2 mouse cellular contexts compared by ENCODE assay signal in the genomic region with DNA sequence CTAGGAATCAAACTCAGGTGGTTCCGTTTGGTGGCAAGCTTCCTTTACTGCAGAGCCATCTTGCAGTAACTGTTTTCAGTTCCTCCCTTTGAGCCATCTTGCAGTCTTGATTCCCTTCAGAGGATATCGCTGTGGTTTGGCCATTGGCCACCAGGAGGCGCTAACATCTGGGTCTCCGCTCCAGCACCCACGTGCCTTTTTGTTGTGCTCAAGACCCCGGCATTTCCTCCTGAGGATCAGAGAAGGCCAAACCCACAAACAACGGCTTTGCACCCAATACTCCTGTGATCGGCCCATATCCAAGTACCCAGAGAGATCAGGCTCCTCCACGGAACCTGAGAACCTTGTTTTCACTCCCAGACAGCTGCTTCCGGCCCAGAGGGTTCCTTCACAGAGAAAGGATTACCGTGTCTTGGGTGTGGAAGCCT.
A peak's percentile ranks its signal among the peaks of the same experiment; 100 is the strongest.
TF ChIP-seq lines count a peak whose summit lies in the region.

No protein-coding gene starts in this region.

TF ChIP-seq in C2C12, 6 proteins besides CTCF, POLR2A, EP300 and RAD21:
- peak; percentile 73 for TF ChIP-seq USF1 (IDR thresholded peaks at IDR 0.05; ENCODE audit: low read depth)
- no peak for TF ChIP-seq FOSL1 (IDR thresholded peaks at IDR 0.05; ENCODE audit: insufficient read depth, low read length, poor library complexity, severe bottlenecking)
- peak; percentile 84 for TF ChIP-seq MAX (IDR thresholded peaks at IDR 0.05)

TF ChIP-seq in myocyte, 11 proteins besides CTCF, POLR2A, EP300 and RAD21:
- peak; percentile 75 for TF ChIP-seq USF1 (IDR thresholded peaks at IDR 0.05; ENCODE audit: low read depth)
- TF ChIP-seq TCF3 (IDR thresholded peaks at IDR 0.05; ENCODE audit: insufficient read length, low read depth) = no peak
- no peak for TF ChIP-seq MAX (IDR thresholded peaks at IDR 0.05; ENCODE audit: low read depth)
- TF ChIP-seq E2F4 (IDR thresholded peaks at IDR 0.05; ENCODE audit: insufficient read depth) = no peak
- peak in 1 of 3 experiments; percentile 45 for TF ChIP-seq MYOD1 (IDR thresholded peaks at IDR 0.05; ENCODE audit: control insufficient read depth in 1 of 3, insufficient read length in 2 of 3, low read depth in 2 of 3)
- no peak for TF ChIP-seq SRF (IDR thresholded peaks at IDR 0.05; ENCODE audit: control insufficient read depth, insufficient read length, low read depth)
